Mouse (Mus musculus) gastrocnemius, adult 8-10 months (tissue): Measurements from ENCODE around the gene Cd47. TPM values are rescaled to one million over a fixed set of nuclear protein-coding genes. Genes with fewer than 3 reads are reported as not detected.

Experiments used
- DNase-seq, 2 experiments: peaks; one replicate each; pipeline ENCODE4 v3.0.0; 2022; ENCODE audit warnings: low spot score in 2 of 2
- total RNA-seq, 4 experiments: library from RNA; stranded (reverse); gene quantifications; 2 replicates each; pipeline ENCODE4 v1.2.4; 2022

Gene Cd47
- 10 to 100 TPM; 21.9 to 27.5 (median 24.5) TPM for total RNA-seq

GRCm38 (mm10) chr16:49799597-49800561 lies at the start of gene Cd47:
TSS of gene Cd47 (plus strand) at chr16:49800533.
- DNase-seq = no peak

- DNase-seq = no peak
These were observed 47.4 kb upstream of the Cd47 start for GRCm38 (mm10) chr16:49752906-49753305.

GRCm38 (mm10) chr16:49753318-49753717 lies 47.0 kb upstream of the Cd47 start:
- no peak for DNase-seq

GRCm38 (mm10) chr16:49760517-49761203 lies 39.7 kb upstream of the Cd47 start:
- no peak for DNase-seq

GRCm38 (mm10) chr16:49761981-49762380 lies 38.4 kb upstream of the Cd47 start:
- no peak for DNase-seq

GRCm38 (mm10) chr16:49766326-49766725 lies 34.0 kb upstream of the Cd47 start:
- no peak for DNase-seq

- DNase-seq = no peak
These were observed 31.8 kb upstream of the Cd47 start for GRCm38 (mm10) chr16:49768491-49769031.

- no peak for DNase-seq
These were observed 30.5 kb upstream of the Cd47 start for GRCm38 (mm10) chr16:49769831-49770261.

GRCm38 (mm10) chr16:49770320-49771189 lies 29.8 kb upstream of the Cd47 start:
- no peak for DNase-seq

GRCm38 (mm10) chr16:49771609-49772396 lies 28.5 kb upstream of the Cd47 start:
- no peak for DNase-seq

GRCm38 (mm10) chr16:49772576-49772975 lies 27.8 kb upstream of the Cd47 start:
- DNase-seq = no peak

- DNase-seq = no peak
These were observed 27.3 kb upstream of the Cd47 start for GRCm38 (mm10) chr16:49773068-49773467.

GRCm38 (mm10) chr16:49774059-49775001 lies 26.0 kb upstream of the Cd47 start:
- DNase-seq = no peak

GRCm38 (mm10) chr16:49775002-49775966 lies 25.0 kb upstream of the Cd47 start:
- no peak for DNase-seq

- no peak for DNase-seq
These were observed 23.4 kb upstream of the Cd47 start for GRCm38 (mm10) chr16:49776981-49777380.

GRCm38 (mm10) chr16:49781556-49782156 lies 18.7 kb upstream of the Cd47 start:
- no peak for DNase-seq

GRCm38 (mm10) chr16:49783369-49783768 lies 17.0 kb upstream of the Cd47 start:
- no peak for DNase-seq

GRCm38 (mm10) chr16:49786116-49786515 lies 14.2 kb upstream of the Cd47 start:
- DNase-seq = no peak
